Comparison of ENCODE assay signal across 11 mouse cellular contexts in the genomic region with DNA sequence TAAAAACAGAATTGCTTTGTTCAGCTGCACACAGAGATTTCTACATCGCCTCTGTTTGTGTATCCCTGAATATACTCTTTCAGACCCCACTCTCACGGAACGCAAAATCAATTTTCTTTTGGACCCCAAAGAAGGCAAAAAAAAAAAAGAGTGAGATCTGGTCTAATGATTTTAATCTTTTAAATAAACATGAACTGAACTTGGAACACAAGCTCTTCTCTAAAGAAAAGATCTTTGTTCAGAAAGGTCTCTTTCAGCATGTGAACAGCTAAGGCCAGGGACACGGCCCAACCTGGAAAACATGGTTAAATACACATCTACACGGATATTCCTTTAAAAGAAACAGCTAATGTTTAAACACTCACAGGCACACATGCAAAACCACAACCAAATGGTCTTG. TPM values are rescaled to one million over a fixed set of nuclear protein-coding genes. Genes with fewer than 3 reads are reported as not detected.
DNase-seq lines count a peak whose midpoint lies in the region; ATAC-seq lines count a peak whose summit lies in the region.
"Had no signal": no experiment of that assay in that cellular context is flagged by ENCODE, and none has a peak within 500 bp of the region (broad histone marks: within the 10 kb centered on the region; RNA-seq: fewer than 3 reads in every experiment).

No protein-coding gene starts in this region.

- H3K9ac ChIP-seq in heart, embryonic 14.5 days (ENCODE audit: low read length): peak overlapping the region; percentile 41; the same call in 1 of the 2 replicates
- no peak overlapping the region for H3K9ac ChIP-seq in heart, embryonic 11.5 days (ENCODE audit: low read depth, low read length)
- peak overlapping the region; percentile 38; the same call in 1 of the 2 replicates for H3K9ac ChIP-seq in neural tube, embryonic 13.5 days
- H3K9ac ChIP-seq: liver, embryonic 13.5 days had no signal

- peaks cover 3% of the 10 kb centered on the region for H3K9me3 ChIP-seq in heart, embryonic 14.5 days (ENCODE audit: control insufficient read depth, low read length)
- no peaks in the 10 kb centered on the region for H3K9me3 ChIP-seq in heart, embryonic 11.5 days (replicated peaks; ENCODE audit: control insufficient read depth, low read length)
- no peaks in the 10 kb centered on the region for H3K9me3 ChIP-seq in neural tube, embryonic 13.5 days
- H3K9me3 ChIP-seq in midbrain, embryonic 10.5 days (replicated peaks): peaks cover 3% of the 10 kb centered on the region; the same call in 1 of the 2 replicates

- H3K4me2 ChIP-seq in heart, embryonic 14.5 days (ENCODE audit: low read length): peak overlapping the region; percentile 31
- no peak overlapping the region for H3K4me2 ChIP-seq in heart, embryonic 11.5 days
- H3K4me2 ChIP-seq in neural tube, embryonic 13.5 days: peak overlapping the region; percentile 32
- H3K4me2 ChIP-seq: liver, embryonic 13.5 days had no signal

- ATAC-seq in heart, embryonic 14.5 days (ENCODE audit: insufficient number of reproducible peaks, insufficient read depth, low FRiP score, low read depth): no peak
- no peak for ATAC-seq in heart, embryonic 11.5 days (replicated peaks; ENCODE audit: insufficient number of reproducible peaks, low FRiP score, low TSS enrichment)
- no peak for ATAC-seq in neural tube, embryonic 13.5 days (ENCODE audit: low read depth)

- no peak for DNase-seq in neural tube, embryonic 10.5 days (ENCODE audit: extremely low spot score, low spot score)
- DNase-seq in midbrain, embryonic 10.5 days (ENCODE audit: low spot score): no peak
- no peak for DNase-seq in adrenal gland, postnatal 4 days (ENCODE audit: low spot score in 2 of 2)
- DNase-seq in ovary, postnatal 36 days (ENCODE audit: low spot score): no peak
- DNase-seq in urinary bladder, postnatal 25 days (ENCODE audit: low spot score): no peak
- DNase-seq: liver, embryonic 13.5 days; thymus, postnatal 36 days had no signal

- 68% methylated on average over 5 of the region's 5 CpGs for WGBS in heart, embryonic 14.5 days
- WGBS in heart, embryonic 11.5 days (ENCODE audit: insufficient replicate concordance): 65% methylated on average over 5 of the region's 5 CpGs
- 31% methylated on average over 5 of the region's 5 CpGs for WGBS in neural tube, embryonic 13.5 days
- WGBS in midbrain, embryonic 10.5 days: 50% methylated on average over 5 of the region's 5 CpGs

- H3K4me3 ChIP-seq in heart, embryonic 14.5 days (ENCODE audit: control insufficient read depth in 1 of 2, insufficient read depth in 1 of 2, low read depth in 1 of 2, low read length in 2 of 2): no peak overlapping the region
- H3K4me3 ChIP-seq in heart, embryonic 11.5 days (ENCODE audit: low read depth, low read length): no peak overlapping the region
- no peak overlapping the region for H3K4me3 ChIP-seq in neural tube, embryonic 13.5 days
- H3K4me3 ChIP-seq in midbrain, embryonic 10.5 days: peak overlapping the region; percentile 11; the same call in 1 of the 2 replicates
- H3K4me3 ChIP-seq: liver, embryonic 13.5 days had no signal

- peak overlapping the region; percentile 60 to 67 for H3K27ac ChIP-seq in heart, embryonic 14.5 days (replicated peaks in 1 of 2; ENCODE audit: control insufficient read depth in 1 of 2, insufficient read depth in 1 of 2, low read depth in 2 of 2, low read length in 2 of 2)
- H3K27ac ChIP-seq in heart, embryonic 11.5 days (ENCODE audit: low read depth, low read length): no peak overlapping the region
- H3K27ac ChIP-seq in neural tube, embryonic 13.5 days (replicated peaks): peak overlapping the region; percentile 70
- H3K27ac ChIP-seq in midbrain, embryonic 10.5 days (replicated peaks): peak overlapping the region; percentile 71
- H3K27ac ChIP-seq: liver, embryonic 13.5 days had no signal

- H3K27me3 ChIP-seq in heart, embryonic 14.5 days (ENCODE audit: control insufficient read depth, insufficient read depth, low read length): no peaks in the 10 kb centered on the region
- H3K27me3 ChIP-seq in heart, embryonic 11.5 days (ENCODE audit: control insufficient read depth, insufficient read depth, low read length): no peaks in the 10 kb centered on the region
- H3K27me3 ChIP-seq in neural tube, embryonic 13.5 days: no peaks in the 10 kb centered on the region
- H3K27me3 ChIP-seq in midbrain, embryonic 10.5 days (ENCODE audit: low read depth, poor library complexity, severe bottlenecking): no peaks in the 10 kb centered on the region
- H3K27me3 ChIP-seq: liver, embryonic 13.5 days had no signal

- peaks cover 3% of the 10 kb centered on the region; the same call in 1 of the 2 replicates for H3K36me3 ChIP-seq in heart, embryonic 14.5 days (ENCODE audit: control insufficient read depth, insufficient read depth, low read length)
- H3K36me3 ChIP-seq in heart, embryonic 11.5 days (ENCODE audit: control insufficient read depth, insufficient read depth, low read length): no peaks in the 10 kb centered on the region
- peaks cover 4% of the 10 kb centered on the region; the same call in 1 of the 2 replicates for H3K36me3 ChIP-seq in neural tube, embryonic 13.5 days
- H3K36me3 ChIP-seq in midbrain, embryonic 10.5 days: peaks cover 35% of the 10 kb centered on the region
- H3K36me3 ChIP-seq: liver, embryonic 13.5 days had no signal

- H3K4me1 ChIP-seq in heart, embryonic 14.5 days (ENCODE audit: control insufficient read depth in 2 of 2, insufficient read depth in 2 of 2, low read length in 2 of 2): peaks cover 5 to 38% of the 10 kb centered on the region in 2 experiments
- H3K4me1 ChIP-seq in heart, embryonic 11.5 days (ENCODE audit: control insufficient read depth, insufficient read depth, low read length): peaks cover 7% of the 10 kb centered on the region; the same call in 1 of the 2 replicates
- H3K4me1 ChIP-seq in neural tube, embryonic 13.5 days (replicated peaks): peaks cover 67% of the 10 kb centered on the region
- H3K4me1 ChIP-seq in midbrain, embryonic 10.5 days: peaks cover 78% of the 10 kb centered on the region
- H3K4me1 ChIP-seq: liver, embryonic 13.5 days had no signal

RNA-seq across cellular contexts. Expression of a gene that starts 46.6 kb away (rescaled TPM):
- 28.5 and 29.0 TPM in 2 replicates for polyA plus RNA-seq in heart, embryonic 14.5 days (2014; fragmentation: Nextera tagmentation; extraction: Ambion mirVana)
- 9.9 and 10.1 TPM in 2 replicates for polyA plus RNA-seq in heart, embryonic 11.5 days (2014; fragmentation: Nextera tagmentation; extraction: Ambion mirVana)
- 35.3 and 39.2 TPM in 2 replicates for polyA plus RNA-seq in neural tube, embryonic 13.5 days (2015; fragmentation: Nextera tagmentation; extraction: Ambion mirVana)
- 14.8 and 19.1 TPM in 2 replicates for polyA plus RNA-seq in midbrain, embryonic 10.5 days (2016; fragmentation: Nextera tagmentation; extraction: Ambion mirVana)
- total RNA-seq in adrenal gland, postnatal 4 days (2021): 10 to 100 TPM; 12.0 to 14.4 TPM
- total RNA-seq: megakaryocyte progenitor cell, adult 5-6 weeks had no signal
